Mouse (Mus musculus): ENCODE data around the gene Lef1.

Gene Lef1

GRCm38 (mm10) chr3:131110191-131111150 is at the start of gene Lef1:
TSS of gene Lef1 (plus strand) at chr3:131110471.
- DNase-seq = peak; percentile 85

- no peak for DNase-seq
These were observed 45.3 kb upstream of the Lef1 start for GRCm38 (mm10) chr3:131065001-131065400.

GRCm38 (mm10) chr3:131066171-131066570 is 44.1 kb upstream of the Lef1 start:
- no peak for DNase-seq

GRCm38 (mm10) chr3:131068000-131068399 is 42.3 kb upstream of the Lef1 start:
- peak; percentile 66 for DNase-seq

GRCm38 (mm10) chr3:131070210-131070609 is 40.1 kb upstream of the Lef1 start:
- DNase-seq = no peak

- DNase-seq = no peak
These were observed 37.6 kb upstream of the Lef1 start for GRCm38 (mm10) chr3:131072661-131073060.

- DNase-seq = no peak
These were observed 36.3 kb upstream of the Lef1 start for GRCm38 (mm10) chr3:131073946-131074345.

GRCm38 (mm10) chr3:131078041-131078621 is 32.1 kb upstream of the Lef1 start:
- no peak for DNase-seq

GRCm38 (mm10) chr3:131078719-131079118 is 31.6 kb upstream of the Lef1 start:
- DNase-seq = no peak

- no peak for DNase-seq
These were observed 26.5 kb upstream of the Lef1 start for GRCm38 (mm10) chr3:131083722-131084121.

GRCm38 (mm10) chr3:131084718-131085561 is 25.3 kb upstream of the Lef1 start:
- peak; percentile 34 for DNase-seq

- no peak for DNase-seq
These were observed 24.3 kb upstream of the Lef1 start for GRCm38 (mm10) chr3:131085978-131086377.

GRCm38 (mm10) chr3:131089721-131090120 is 20.6 kb upstream of the Lef1 start:
- DNase-seq = no peak

- DNase-seq = no peak
These were observed 18.2 kb upstream of the Lef1 start for GRCm38 (mm10) chr3:131092113-131092512.

- peak; percentile 47 for DNase-seq
These were observed 16.5 kb upstream of the Lef1 start for GRCm38 (mm10) chr3:131093736-131094135.

- no peak for DNase-seq
These were observed 14.2 kb upstream of the Lef1 start for GRCm38 (mm10) chr3:131096105-131096504.

GRCm38 (mm10) chr3:131102191-131102774 is 8.0 kb upstream of the Lef1 start:
- no peak for DNase-seq

- no peak for DNase-seq
These were observed 4.9 kb upstream of the Lef1 start for GRCm38 (mm10) chr3:131105362-131105761.

GRCm38 (mm10) chr3:131105940-131106401 is 4.3 kb upstream of the Lef1 start:
- DNase-seq = peak; percentile 88

- DNase-seq = peak; percentile 70
These were observed 3.6 kb upstream of the Lef1 start for GRCm38 (mm10) chr3:131106451-131107291.

- peak; percentile 55 for DNase-seq
These were observed 2.8 kb upstream of the Lef1 start for GRCm38 (mm10) chr3:131107301-131108093.

Measured in thymus, postnatal 4 days (tissue).